Mouse (Mus musculus): ENCODE measurements around the gene Gm6356. TPM values are rescaled to one million over a fixed set of nuclear protein-coding genes. Genes with fewer than 3 reads are reported as not detected.
"Not testable (repeated sequence)": the region's sequence is repeated elsewhere in the genome, so short reads cannot be mapped to it uniquely, and the experiment has no call there.

The Gm6356 gene
- polyA plus RNA-seq (2015; fragmentation: Nextera tagmentation; extraction: Ambion mirVana) = not detected in 2 replicates

DNA sequence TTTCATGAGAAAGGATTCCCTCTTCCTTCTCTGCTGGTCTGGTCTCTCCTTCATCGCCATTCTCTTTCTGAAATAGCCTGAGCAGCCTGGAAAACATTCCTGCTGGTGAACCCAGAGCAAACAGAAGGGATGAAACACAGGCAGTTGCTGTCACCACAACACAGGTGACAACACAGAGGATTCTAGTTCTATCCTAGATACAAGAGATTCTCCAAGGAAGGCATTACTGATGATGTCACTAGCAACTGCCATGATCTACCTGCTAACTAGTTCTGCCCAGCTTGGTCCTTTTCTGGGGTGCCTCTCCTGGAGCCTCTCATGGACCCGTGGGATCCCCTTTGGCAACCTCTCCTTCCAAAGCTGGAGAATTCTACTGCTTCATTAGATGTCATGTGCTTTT, at the start of gene Gm6356:
TSS of gene Gm6356 (minus strand) at position 101 of the 400 bp plus-strand sequence.
- H3K4me3 ChIP-seq; H3K9ac ChIP-seq; H3K4me2 ChIP-seq; H3K27ac ChIP-seq; ATAC-seq; H3K36me3 ChIP-seq (ENCODE audit: poor library complexity, severe bottlenecking); H3K4me1 ChIP-seq; H3K9me3 ChIP-seq (replicated peaks); H3K27me3 ChIP-seq: not testable (repeated sequence)
- WGBS = 60% methylated on average over 1 of the region's 2 CpGs

Other genes with a start within 250 kb of the Gm6356 start
- 9.1 and 9.5 TPM in 2 replicates for gene Gm3636, start 231.5 kb downstream of the Gm6356 start, polyA plus RNA-seq (2015; fragmentation: Nextera tagmentation; extraction: Ambion mirVana)
- not detected in 2 replicates for gene Gm8362, start 199.4 kb downstream of the Gm6356 start, polyA plus RNA-seq (2015; fragmentation: Nextera tagmentation; extraction: Ambion mirVana)
- not detected in 2 replicates for gene Gm3642, start 133.5 kb downstream of the Gm6356 start, polyA plus RNA-seq (2015; fragmentation: Nextera tagmentation; extraction: Ambion mirVana)
- gene Gm3667, start 83.9 kb downstream of the Gm6356 start, polyA plus RNA-seq (2015; fragmentation: Nextera tagmentation; extraction: Ambion mirVana) = 2.9 and 4.5 TPM in 2 replicates
- 2.0 and 2.4 TPM in 2 replicates for gene Gm10406, start 53.6 kb upstream of the Gm6356 start, polyA plus RNA-seq (2015; fragmentation: Nextera tagmentation; extraction: Ambion mirVana)
- not detected in 2 replicates for gene Gm3685, start 71.2 kb upstream of the Gm6356 start, polyA plus RNA-seq (2015; fragmentation: Nextera tagmentation; extraction: Ambion mirVana)
- gene Gm3696, start 126.8 kb upstream of the Gm6356 start, polyA plus RNA-seq (2015; fragmentation: Nextera tagmentation; extraction: Ambion mirVana) = 4.0 and 4.5 TPM in 2 replicates
- not detected in 2 replicates for gene Gm6676, start 151.6 kb upstream of the Gm6356 start, polyA plus RNA-seq (2015; fragmentation: Nextera tagmentation; extraction: Ambion mirVana)
- gene Gm3512, start 200.7 kb upstream of the Gm6356 start, polyA plus RNA-seq (2015; fragmentation: Nextera tagmentation; extraction: Ambion mirVana) = 4.9 and 5.5 TPM in 2 replicates
- not detected in 2 replicates for gene Gm16434, start 220.7 kb upstream of the Gm6356 start, polyA plus RNA-seq (2015; fragmentation: Nextera tagmentation; extraction: Ambion mirVana)

All from forebrain, embryonic 13.5 days (tissue).